Mouse (Mus musculus): ENCODE measurements around the gene Manf. TPM values are rescaled to one million over a fixed set of nuclear protein-coding genes. Genes with fewer than 3 reads are reported as not detected.
A peak's percentile ranks its signal among the peaks of the same experiment; 100 is the strongest.

The Manf gene
- polyA plus RNA-seq, 1 experiment, result 13.8 TPM

DNA sequence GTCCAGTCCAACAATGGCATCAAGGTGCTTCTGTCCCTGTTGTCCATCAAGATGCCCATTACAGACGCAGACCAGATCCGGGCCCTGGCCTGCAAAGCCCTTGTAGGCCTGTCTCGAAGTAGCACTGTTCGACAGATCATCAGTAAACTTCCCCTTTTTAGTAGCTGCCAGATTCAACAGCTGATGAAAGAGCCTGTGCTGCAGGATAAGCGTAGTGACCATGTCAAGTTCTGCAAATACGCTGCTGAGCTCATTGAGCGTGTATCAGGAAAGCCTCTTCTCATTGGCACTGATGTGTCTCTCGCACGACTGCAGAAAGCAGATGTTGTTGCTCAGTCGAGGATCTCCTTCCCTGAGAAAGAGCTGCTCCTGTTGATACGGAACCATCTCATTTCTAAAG, 33.7 kb downstream of the Manf start:
- Histone ChIP-seq H3K4me1 (ENCODE audit: control insufficient read depth, insufficient read depth, low read length) (no peaks in the 10 kb centered on the region), H3K4me3 (replicated peaks; ENCODE audit: extremely low read depth, low read depth, low read length) (no peak overlapping the region)
- DNase-seq, result no peak
- no peak for TF ChIP-seq CTCF (IDR thresholded peaks at IDR 0.05; ENCODE audit: insufficient read depth, low read length)
- no peak for TF ChIP-seq POLR2A (IDR thresholded peaks at IDR 0.05; ENCODE audit: borderline replicate concordance, extremely low read depth, low read depth, low read length)
- 89% methylated on average over 11 of the region's 11 CpGs for whole genome bisulfite sequencing

DNA sequence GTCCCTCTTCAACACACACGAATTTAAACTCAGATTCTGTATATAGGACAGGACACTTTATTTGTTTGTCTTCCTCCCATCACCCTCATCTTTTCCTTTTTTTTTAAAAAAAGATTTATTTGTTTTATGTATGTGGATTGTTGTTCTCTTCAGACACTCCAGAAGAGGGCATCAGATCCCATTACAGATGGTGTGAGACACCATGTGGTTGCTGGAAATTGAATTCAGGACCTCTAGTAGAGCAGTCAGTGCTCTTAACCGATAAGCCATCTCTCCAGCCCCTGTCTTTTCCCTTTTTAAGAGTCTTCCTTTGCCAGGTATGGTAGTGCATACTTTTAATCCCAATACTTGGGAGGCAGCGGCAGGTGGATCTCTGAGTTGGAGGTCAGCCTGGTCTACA, 35.1 kb downstream of the Manf start:
- Histone ChIP-seq H3K4me1 (ENCODE audit: control insufficient read depth, insufficient read depth, low read length) (no peaks in the 10 kb centered on the region), H3K4me3 (replicated peaks; ENCODE audit: extremely low read depth, low read depth, low read length) (no peak overlapping the region)
- 70% methylated on average over 3 of the region's 3 CpGs for WGBS
- DNase-seq, result no peak
- TF ChIP-seq CTCF (IDR thresholded peaks at IDR 0.05; ENCODE audit: insufficient read depth, low read length) (no peak), POLR2A (IDR thresholded peaks at IDR 0.05; ENCODE audit: borderline replicate concordance, extremely low read depth, low read depth, low read length) (no peak)

DNA sequence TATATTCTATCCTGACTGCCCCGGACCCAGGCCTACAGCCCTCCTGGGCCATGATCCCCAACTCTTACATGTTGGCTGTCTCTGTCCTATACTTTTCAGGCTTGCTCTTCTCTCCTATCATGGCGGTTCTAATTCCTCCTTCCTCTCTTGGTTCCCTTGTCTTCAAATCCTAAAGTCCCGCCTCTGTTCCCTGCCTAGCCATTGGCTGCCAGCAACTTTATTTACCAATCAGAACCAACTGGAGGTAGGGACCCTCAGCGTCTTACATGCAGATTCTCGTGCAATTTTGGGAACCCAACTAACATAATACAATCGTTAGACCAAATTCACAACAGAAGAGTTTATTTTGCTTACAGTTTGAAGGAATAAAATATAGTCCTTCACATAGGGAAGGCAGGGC, 49.0 kb downstream of the Manf start:
- no peak for TF ChIP-seq CTCF (IDR thresholded peaks at IDR 0.05; ENCODE audit: insufficient read depth, low read length)
- no peak for TF ChIP-seq POLR2A (IDR thresholded peaks at IDR 0.05; ENCODE audit: borderline replicate concordance, extremely low read depth, low read depth, low read length)
- no peaks in the 10 kb centered on the region for H3K4me1 ChIP-seq (ENCODE audit: control insufficient read depth, insufficient read depth, low read length)
- 93% methylated on average over 6 of the region's 6 CpGs for WGBS
- H3K4me3 ChIP-seq (replicated peaks; ENCODE audit: extremely low read depth, low read depth, low read length), result no peak overlapping the region
- no peak for DNase-seq

DNA sequence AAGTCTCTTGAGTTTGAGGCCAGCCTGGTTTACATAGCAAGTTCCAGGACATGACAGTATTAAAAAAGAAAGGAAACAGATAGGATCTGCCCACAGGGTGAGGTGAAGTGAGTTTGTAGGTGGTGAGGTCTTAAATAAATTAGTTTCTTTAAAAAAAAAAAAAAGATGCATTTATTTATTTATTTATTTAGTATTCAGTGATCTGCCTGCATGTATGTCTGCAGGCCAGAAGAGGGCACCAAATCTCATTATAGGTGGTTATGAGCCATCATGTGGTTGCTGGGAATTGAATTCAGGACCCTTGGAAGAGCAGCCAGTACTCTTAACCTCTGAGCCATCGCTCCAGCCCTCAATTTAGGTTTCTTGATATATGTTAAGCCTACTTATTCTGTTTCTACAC, 51.2 kb downstream of the Manf start:
- TF ChIP-seq CTCF (IDR thresholded peaks at IDR 0.05; ENCODE audit: insufficient read depth, low read length) (no peak), POLR2A (IDR thresholded peaks at IDR 0.05; ENCODE audit: borderline replicate concordance, extremely low read depth, low read depth, low read length) (no peak)
- no peaks in the 10 kb centered on the region for H3K4me1 ChIP-seq (ENCODE audit: control insufficient read depth, insufficient read depth, low read length)
- DNase-seq, result no peak
- WGBS, result 100% methylated on average over 1 of the region's 1 CpGs
- no peak overlapping the region for H3K4me3 ChIP-seq (replicated peaks; ENCODE audit: extremely low read depth, low read depth, low read length)

DNA sequence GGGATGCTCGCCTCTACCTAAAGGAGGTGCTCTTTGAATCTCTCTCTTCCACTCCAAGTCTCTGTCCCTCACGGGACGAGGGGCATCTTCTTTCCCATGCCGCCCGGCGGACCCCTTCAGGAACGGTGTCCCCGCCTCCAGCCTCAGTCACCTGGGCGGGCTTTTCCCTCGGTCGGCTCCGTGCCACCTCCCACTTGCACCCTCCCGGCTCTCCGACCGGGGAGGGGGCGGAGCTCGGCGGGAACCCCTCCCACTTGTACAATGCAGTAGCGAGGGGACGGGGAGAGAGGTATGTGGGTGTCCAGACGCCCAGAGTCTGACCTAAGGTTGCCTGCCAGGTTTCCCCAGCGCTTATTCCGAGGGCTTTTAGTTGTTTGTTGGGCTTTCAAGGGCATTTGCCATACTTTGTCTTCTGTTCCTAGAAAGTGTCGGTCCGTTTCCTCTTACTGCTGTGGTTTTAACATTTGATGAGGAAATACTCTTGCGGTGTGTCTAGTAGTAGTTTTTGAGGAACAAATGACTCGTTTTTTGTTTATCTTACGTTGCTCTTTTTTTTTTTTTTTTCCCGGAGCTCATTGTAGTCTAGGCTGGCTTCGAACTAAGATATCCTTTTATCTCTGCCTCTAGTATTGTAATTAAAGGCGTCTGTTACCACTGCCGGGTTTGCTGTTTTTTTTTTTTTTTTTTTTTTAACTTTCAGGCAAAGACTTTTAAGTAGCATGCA, 69.2 kb downstream of the Manf start:
- under 1% methylated on average over 32 of the region's 32 CpGs for WGBS
- peak; percentile 86 for DNase-seq
- TF ChIP-seq CTCF (IDR thresholded peaks at IDR 0.05; ENCODE audit: insufficient read depth, low read length) (no peak), POLR2A (IDR thresholded peaks at IDR 0.05; ENCODE audit: borderline replicate concordance, extremely low read depth, low read depth, low read length) (no peak; the same call in 1 of the 2 replicates)
- Histone ChIP-seq H3K4me3 (replicated peaks; ENCODE audit: extremely low read depth, low read depth, low read length) (peak overlapping the region; percentile 71), H3K4me1 (ENCODE audit: control insufficient read depth, insufficient read depth, low read length) (peaks cover 3% of the 10 kb centered on the region; the same call in 1 of the 2 replicates)

DNA sequence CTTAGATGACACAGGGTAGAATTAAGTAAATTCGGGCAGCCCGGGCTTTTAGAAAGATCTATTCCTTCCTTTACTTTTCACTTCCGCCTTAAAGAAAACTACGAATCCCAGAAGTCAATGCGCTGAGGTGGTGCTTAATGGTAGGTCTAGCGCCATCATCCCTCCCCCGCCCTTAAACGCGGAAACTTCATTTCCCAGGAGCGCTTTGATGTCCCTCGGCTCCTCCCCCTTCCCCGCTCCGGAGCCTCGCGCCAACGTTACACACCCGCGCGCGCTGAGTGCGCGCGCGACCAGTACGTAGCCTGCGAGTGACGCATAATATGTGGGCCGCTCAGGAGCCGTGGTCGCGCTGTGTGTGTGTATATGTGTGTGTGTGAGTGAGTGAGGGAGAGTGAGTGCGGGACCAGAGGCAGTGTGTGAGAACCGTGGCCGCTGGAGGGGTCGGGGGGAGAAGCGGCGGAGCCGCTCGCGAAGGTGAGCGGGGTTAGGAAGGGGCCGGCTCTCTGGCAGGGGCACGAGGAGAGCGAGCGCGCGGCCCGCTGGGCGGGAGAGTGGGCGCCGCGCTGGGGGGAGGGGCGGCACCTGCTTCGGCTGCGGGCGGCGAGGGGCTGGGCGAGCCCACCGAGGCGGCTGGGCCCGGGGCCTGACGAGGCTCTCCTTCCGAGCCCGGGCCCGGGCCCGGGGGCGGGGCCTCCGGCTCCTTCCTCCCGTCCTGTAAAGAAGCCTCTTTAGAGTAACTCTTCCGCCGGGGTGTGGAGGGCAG, 70.0 kb downstream of the Manf start, which contains the start of gene Dcaf1:
Dcaf1 (plus strand) TSS at position 257 of the 763 bp plus-strand sequence.
- 1% methylated on average over 68 of the region's 71 CpGs for WGBS
- Histone ChIP-seq H3K4me1 (ENCODE audit: control insufficient read depth, insufficient read depth, low read length) (peaks cover 3% of the 10 kb centered on the region; the same call in 1 of the 2 replicates), H3K4me3 (replicated peaks; ENCODE audit: extremely low read depth, low read depth, low read length) (peak within 1 kb of the TSS; percentile 75)
- TF ChIP-seq CTCF (IDR thresholded peaks at IDR 0.05; ENCODE audit: insufficient read depth, low read length), result no peak
- TF ChIP-seq POLR2A (IDR thresholded peaks at IDR 0.05; ENCODE audit: borderline replicate concordance, extremely low read depth, low read depth, low read length), result peak; percentile 80; the same call in 1 of the 2 replicates
- peak; percentile 81 for DNase-seq

DNA sequence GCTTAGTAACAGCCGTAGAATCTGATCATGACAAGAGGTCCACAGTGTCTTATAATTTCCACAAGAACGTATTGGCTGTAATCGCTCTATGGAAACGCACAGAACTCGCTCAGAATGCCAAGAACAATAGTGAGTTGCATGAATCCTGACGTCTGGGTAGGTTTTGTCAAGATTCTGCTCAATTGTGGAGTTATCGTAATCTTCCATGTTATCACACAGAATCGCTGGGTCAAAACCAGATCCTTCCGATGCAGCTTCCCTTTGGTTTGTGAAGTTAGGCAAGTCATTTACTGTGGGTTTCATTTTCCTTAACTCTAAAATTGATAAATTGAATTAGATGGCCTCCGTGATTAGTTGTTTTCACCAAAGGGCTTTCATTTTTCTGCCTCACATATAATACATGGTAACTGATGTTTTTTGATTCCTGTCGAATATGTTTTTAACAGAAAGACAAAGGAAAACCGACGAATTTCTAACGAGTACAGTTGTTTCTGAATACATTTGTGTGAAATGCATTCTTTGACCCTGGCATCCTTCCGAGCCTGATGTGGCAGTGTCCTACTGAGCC, 70.6 kb downstream of the Manf start:
- WGBS, result 36% methylated on average over 15 of the region's 15 CpGs
- Histone ChIP-seq H3K4me1 (ENCODE audit: control insufficient read depth, insufficient read depth, low read length) (peaks cover 3% of the 10 kb centered on the region; the same call in 1 of the 2 replicates), H3K4me3 (replicated peaks; ENCODE audit: extremely low read depth, low read depth, low read length) (peak overlapping the region; percentile 75)
- DNase-seq, result no peak
- TF ChIP-seq CTCF (IDR thresholded peaks at IDR 0.05; ENCODE audit: insufficient read depth, low read length) (no peak), POLR2A (IDR thresholded peaks at IDR 0.05; ENCODE audit: borderline replicate concordance, extremely low read depth, low read depth, low read length) (no peak)

DNA sequence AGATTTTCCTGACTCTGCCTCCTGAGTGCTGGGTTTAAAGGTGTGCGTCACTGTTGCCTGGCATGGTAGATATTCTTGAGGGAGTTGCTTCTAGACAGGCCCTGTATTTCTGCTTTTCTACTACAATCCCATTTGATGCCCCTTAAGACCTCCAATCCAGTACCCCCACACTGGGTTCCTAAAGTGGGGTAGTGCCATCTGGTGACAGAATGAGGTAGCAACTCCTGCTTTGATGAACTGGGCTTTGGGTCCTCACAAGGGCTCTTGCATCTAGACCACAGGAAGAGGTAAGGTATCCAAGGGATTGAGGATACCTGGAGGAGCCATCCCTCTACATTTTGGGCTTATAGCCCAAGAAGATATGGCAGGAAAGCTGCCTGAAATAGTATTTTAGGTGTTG, 72.6 kb downstream of the Manf start:
- TF ChIP-seq CTCF (IDR thresholded peaks at IDR 0.05; ENCODE audit: insufficient read depth, low read length) (no peak), POLR2A (IDR thresholded peaks at IDR 0.05; ENCODE audit: borderline replicate concordance, extremely low read depth, low read depth, low read length) (no peak)
- DNase-seq, result no peak
- H3K4me3 ChIP-seq (replicated peaks; ENCODE audit: extremely low read depth, low read depth, low read length), result no peak overlapping the region
- H3K4me1 ChIP-seq (ENCODE audit: control insufficient read depth, insufficient read depth, low read length), result 0 out of 2 replicates have a peak, but pooled peaks cover 3% of the 10 kb centered on the region
- 97% methylated on average over 1 of the region's 1 CpGs for WGBS

DNA sequence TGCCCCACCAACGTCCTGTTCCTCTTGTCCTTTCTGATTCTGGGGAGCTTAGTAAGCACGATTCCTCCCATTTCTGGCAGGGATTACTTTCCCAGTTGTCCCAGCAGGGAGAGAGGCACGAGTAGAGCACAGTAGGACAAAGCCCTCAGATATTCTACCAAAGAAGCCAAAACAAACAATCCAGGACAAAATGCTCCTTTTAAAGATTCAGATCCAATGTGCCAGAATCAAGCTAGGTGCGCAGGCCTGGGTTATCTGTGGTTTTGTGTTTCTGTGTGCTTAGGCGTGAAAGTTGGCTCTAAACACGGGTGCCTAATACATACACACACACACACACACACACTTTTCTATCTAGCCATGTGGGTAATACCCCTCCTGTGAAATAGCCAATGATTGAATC, 73.6 kb downstream of the Manf start:
- TF ChIP-seq POLR2A (IDR thresholded peaks at IDR 0.05; ENCODE audit: borderline replicate concordance, extremely low read depth, low read depth, low read length) (no peak), CTCF (IDR thresholded peaks at IDR 0.05; ENCODE audit: insufficient read depth, low read length) (no peak)
- H3K4me3 ChIP-seq (replicated peaks; ENCODE audit: extremely low read depth, low read depth, low read length), result no peak overlapping the region
- H3K4me1 ChIP-seq (ENCODE audit: control insufficient read depth, insufficient read depth, low read length), result 0 out of 2 replicates have a peak, but pooled peaks cover 3% of the 10 kb centered on the region
- 69% methylated on average over 6 of the region's 6 CpGs for WGBS
- no peak for DNase-seq

Measured in lung, adult 2 months (tissue).